Mouse (Mus musculus) telencephalon, adult 2 months (tissue): ENCODE measurements at regions not wholly inside any gene's neighbourhood (a gene's known extent, or its start where the extent isn't known, plus 50 kb on each side); places are given as distances from the start of the nearest gene placed in this dataset.

Experiments
- DNase-seq: peaks from one replicate; pipeline ENCODE4 v3.0.0-alpha.2; 2011; ENCODE audit warnings: low read depth, low spot score

DNA sequence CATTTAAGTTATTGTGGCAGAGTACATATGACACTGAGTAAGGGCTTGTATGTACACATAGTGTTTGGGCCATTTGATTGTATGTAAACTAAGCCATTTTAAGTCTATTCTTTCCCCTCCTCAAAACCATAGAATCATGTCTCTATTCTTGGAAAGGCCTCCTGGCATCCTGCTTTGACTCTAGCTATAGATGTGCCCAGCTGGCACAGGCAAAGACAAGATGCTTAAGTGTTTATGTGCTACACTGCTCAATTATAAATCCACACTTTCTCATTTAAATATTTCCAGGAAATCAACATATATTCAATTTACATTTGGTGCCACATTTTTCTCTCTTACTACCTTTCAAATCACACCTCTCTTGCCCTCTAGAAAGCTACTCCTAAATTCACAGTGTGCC, 97.6 kb upstream of the Bdnf start:
- DNase-seq = no peak

DNA sequence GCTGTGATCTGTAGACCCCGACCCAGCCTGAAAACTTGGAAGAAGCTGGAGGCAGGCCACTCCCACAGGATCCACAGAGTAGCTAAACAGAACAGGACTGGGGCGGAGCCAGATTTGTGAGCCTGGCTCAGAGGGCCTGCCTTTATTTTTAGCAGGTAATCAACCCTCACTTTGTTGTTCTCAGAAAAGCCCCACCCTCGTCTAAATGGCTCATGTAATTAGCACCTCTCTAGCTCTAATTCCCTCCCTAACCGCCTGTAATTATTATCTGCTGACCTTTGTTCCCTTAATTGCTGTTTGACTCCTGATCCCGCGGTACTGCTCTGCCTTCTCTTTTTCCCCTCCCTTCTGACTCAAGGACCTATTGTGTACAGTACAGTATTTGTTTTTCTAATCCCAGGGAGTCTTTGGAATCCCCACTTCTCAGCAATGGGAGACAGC, 95.6 kb upstream of the Bdnf start:
- peak; percentile 3 for DNase-seq

DNA sequence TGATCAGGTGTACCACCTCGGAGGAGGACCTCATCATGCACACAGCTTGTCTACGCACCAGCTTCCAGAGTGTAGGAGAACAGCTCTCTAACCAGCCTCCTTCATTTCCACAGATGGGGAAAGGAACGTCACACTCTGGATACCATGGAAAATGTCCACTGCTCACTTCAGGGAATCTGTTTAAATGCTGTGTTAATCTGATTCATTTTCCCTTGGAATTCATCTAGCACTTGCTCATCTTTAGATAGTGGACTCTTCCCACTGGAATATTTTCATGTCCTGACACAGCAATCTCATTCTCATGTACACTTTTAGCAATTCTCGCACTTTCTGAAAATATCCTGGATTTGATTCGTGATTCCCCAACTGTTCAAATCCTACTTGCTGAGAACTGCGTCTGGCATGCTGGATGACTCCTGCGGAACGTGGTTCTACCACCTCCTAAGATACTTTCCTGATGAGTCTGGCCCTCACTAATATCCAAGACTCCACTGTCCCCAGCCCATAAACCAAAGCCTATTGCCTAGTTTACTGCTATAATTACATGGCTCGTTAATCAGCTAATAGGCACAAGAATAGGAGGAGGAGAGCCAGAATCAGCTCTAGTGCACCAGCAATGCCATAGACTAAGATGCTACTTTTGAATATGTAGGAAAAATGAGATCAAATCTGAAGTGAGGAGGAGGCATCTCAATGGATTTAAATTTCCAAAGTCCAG, 56.0 kb upstream of the Bdnf start:
- peak; percentile 73 for DNase-seq

DNA sequence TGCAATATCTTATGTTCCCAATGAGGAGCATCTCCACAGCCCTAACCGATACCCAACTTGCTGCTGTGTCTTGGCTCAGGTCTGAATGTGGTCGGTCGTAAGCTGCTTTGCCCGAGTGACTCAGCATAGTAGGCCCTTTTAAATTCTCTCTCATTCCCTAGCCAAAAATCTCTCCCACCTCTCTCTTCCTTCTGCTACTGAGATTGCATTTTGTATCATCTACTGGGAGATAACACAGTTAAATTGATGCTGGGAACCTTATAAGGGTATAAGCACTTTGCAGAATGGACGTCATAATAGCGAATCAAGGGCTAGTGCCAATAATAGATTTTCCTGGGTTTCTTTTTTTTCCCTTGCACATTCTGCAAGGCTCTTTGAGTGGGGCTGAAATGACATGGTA, 54.8 kb upstream of the Bdnf start:
- peak; percentile 82 for DNase-seq

DNA sequence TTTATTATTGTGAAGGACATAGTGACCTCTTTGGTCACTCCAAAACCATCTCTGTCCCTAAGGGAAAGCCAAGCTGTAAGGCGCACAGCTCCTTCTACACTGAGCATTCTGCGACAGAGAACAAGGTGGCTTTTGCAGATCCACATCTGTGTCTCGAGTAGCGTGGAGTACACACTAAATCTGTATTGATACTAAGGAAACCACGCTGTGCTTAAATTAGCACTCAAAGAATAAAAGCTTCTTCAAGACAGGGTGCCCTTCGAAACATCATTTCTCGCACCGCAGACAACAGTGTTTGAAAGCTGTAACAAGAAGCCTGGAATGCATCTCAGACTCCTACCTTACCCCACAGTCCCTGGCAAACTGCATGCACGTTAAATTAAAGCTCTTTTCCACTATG, 52.9 kb upstream of the Bdnf start:
- no peak for DNase-seq
